Mouse (Mus musculus): ENCODE data around the gene Hyls1. TPM values are rescaled to one million over a fixed set of nuclear protein-coding genes. Genes with fewer than 3 reads are reported as not detected.

The Hyls1 gene
- polyA plus RNA-seq, 1 experiment: 5.1 TPM

DNA sequence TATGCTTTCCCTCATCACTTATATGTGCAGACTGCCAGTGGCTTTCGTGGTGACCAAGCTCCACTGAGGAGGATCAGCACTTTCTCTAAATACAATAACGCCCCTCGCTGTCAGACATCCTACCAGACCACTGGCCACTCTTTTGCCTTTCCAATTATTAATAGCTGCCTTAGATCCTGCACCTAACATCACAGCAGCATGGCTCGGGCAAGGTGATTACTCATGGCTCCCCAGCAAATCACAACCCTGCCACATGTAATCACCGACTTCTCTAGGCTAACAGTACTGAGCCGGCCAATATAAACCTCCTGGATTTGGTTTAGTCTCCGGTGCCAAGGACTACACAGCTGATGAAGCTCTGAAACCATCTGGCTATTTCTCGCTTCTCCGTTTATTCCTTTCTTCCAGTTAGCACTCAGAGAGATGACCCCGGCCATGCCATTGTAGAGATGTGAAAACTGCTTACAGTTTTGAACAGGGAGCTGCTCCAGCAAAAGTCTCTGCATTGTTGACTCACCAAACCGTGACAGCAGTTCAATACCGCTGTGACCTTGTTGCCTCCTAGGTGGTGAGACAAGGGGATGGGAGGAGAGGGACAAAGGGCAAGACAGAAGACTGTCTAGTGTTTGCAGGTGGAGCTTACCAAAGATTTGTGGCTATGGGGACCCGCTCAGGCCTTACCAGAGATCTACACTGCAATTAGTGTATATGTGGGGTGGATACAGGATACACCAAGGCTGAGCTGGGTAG is 31.0 kb downstream of the Hyls1 start:
- Histone ChIP-seq H3K27me3 (ENCODE audit: control insufficient read depth, insufficient read depth, insufficient read length) (no peaks in the 10 kb centered on the region), H3ac (ENCODE audit: control insufficient read depth, insufficient read length) (no peak overlapping the region), H3K79me2 (ENCODE audit: control insufficient read depth, insufficient read depth) (no peaks in the 10 kb centered on the region), H3K4me2 (ENCODE audit: low read depth) (no peak overlapping the region), H3K36me3 (ENCODE audit: control insufficient read depth, insufficient read depth) (no peaks in the 10 kb centered on the region), H3K4me3 (no peak overlapping the region)
- TF ChIP-seq POLR2AphosphoS2 (IDR thresholded peaks at IDR 0.05; ENCODE audit: insufficient read length, low read depth): no peak
- no peak for TF ChIP-seq MYOG (IDR thresholded peaks at IDR 0.05; ENCODE audit: control insufficient read depth in 1 of 3, insufficient read depth in 1 of 3, insufficient read length in 2 of 3, low read depth in 2 of 3)
- TF ChIP-seq MYOD1 (IDR thresholded peaks at IDR 0.05; ENCODE audit: control insufficient read depth in 1 of 3, insufficient read length in 2 of 3, low read depth in 2 of 3): no peak
- no peak for TF ChIP-seq SRF (IDR thresholded peaks at IDR 0.05; ENCODE audit: control insufficient read depth, insufficient read length, low read depth)
- no peak for TF ChIP-seq MAX (IDR thresholded peaks at IDR 0.05; ENCODE audit: low read depth)
- no peak for TF ChIP-seq USF1 (IDR thresholded peaks at IDR 0.05; ENCODE audit: low read depth)
- no peak for TF ChIP-seq TCF12 (IDR thresholded peaks at IDR 0.05; ENCODE audit: insufficient read depth, poor library complexity, severe bottlenecking)
- TF ChIP-seq TCF3 (IDR thresholded peaks at IDR 0.05; ENCODE audit: insufficient read length, low read depth): no peak
- no peak for TF ChIP-seq REST (IDR thresholded peaks at IDR 0.05; ENCODE audit: insufficient read depth, insufficient read length)
- no peak for TF ChIP-seq POLR2A (IDR thresholded peaks at IDR 0.05; ENCODE audit: insufficient read length, low read depth)

DNA sequence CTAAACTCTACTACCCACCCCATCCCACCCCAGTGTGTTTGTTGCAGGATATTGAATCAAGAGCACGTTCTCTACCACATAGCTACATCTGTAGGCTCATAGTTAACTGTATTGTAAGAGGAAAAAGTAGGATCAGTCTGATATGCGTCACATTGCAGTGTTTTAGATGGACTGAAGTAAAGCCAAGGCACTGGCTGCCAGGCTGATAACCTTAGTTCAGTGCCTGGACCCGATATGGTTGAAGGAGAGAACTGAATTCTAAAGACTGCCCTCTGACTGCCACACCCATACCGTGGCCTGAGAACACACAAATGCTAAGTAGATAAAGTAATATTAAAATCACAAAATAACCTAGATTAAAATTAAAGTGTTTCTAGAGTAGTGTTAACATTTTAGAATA is 34.3 kb downstream of the Hyls1 start:
- no peak overlapping the region for H3K4me3 ChIP-seq
- TF ChIP-seq MAX (IDR thresholded peaks at IDR 0.05; ENCODE audit: low read depth) (no peak), MYOG (IDR thresholded peaks at IDR 0.05; ENCODE audit: control insufficient read depth in 1 of 3, insufficient read depth in 1 of 3, insufficient read length in 2 of 3, low read depth in 2 of 3) (no peak), E2F4 (IDR thresholded peaks at IDR 0.05; ENCODE audit: insufficient read depth) (no peak), POLR2A (IDR thresholded peaks at IDR 0.05; ENCODE audit: insufficient read length, low read depth) (no peak), CEBPB (IDR thresholded peaks at IDR 0.05; ENCODE audit: insufficient read depth, poor library complexity, severe bottlenecking) (no peak), USF1 (IDR thresholded peaks at IDR 0.05; ENCODE audit: low read depth) (no peak), POLR2AphosphoS2 (IDR thresholded peaks at IDR 0.05; ENCODE audit: insufficient read length, low read depth) (no peak), TCF12 (IDR thresholded peaks at IDR 0.05; ENCODE audit: insufficient read depth, poor library complexity, severe bottlenecking) (no peak)

DNA sequence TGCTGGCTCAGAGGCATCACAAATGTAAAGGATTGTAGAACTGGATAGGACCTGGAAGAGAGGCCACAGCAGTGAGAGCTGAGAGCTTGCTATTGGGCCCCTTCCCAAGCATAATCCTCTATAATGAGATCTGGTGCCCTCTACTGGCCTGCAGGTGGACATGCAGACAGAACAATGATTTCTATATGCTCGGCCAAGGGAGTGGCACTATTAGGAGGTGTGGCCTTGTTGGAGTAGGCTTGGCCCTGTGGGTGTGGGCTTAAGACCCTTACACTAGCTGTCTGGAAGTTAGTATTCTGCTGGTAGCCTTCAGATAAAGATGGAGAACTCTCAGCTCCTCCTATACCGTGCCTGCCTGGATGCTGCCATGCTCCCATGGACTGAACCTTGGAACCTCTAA is 35.1 kb downstream of the Hyls1 start:
- Histone ChIP-seq H3K36me3 (ENCODE audit: control insufficient read depth, insufficient read depth) (no peaks in the 10 kb centered on the region), H3K27me3 (ENCODE audit: control insufficient read depth, insufficient read depth, insufficient read length) (no peaks in the 10 kb centered on the region), H3ac (ENCODE audit: control insufficient read depth, insufficient read length) (no peak overlapping the region), H3K4me3 (no peak overlapping the region), H3K4me2 (ENCODE audit: low read depth) (no peak overlapping the region), H3K79me2 (ENCODE audit: control insufficient read depth, insufficient read depth) (no peaks in the 10 kb centered on the region)
- TF ChIP-seq POLR2A (IDR thresholded peaks at IDR 0.05; ENCODE audit: insufficient read length, low read depth) (no peak), REST (IDR thresholded peaks at IDR 0.05; ENCODE audit: insufficient read depth, insufficient read length) (no peak), MYOD1 (IDR thresholded peaks at IDR 0.05; ENCODE audit: control insufficient read depth in 1 of 3, insufficient read length in 2 of 3, low read depth in 2 of 3) (no peak), TCF12 (IDR thresholded peaks at IDR 0.05; ENCODE audit: insufficient read depth, poor library complexity, severe bottlenecking) (no peak), E2F4 (IDR thresholded peaks at IDR 0.05; ENCODE audit: insufficient read depth) (no peak), MAX (IDR thresholded peaks at IDR 0.05; ENCODE audit: low read depth) (no peak), SRF (IDR thresholded peaks at IDR 0.05; ENCODE audit: control insufficient read depth, insufficient read length, low read depth) (no peak), TCF3 (IDR thresholded peaks at IDR 0.05; ENCODE audit: insufficient read length, low read depth) (no peak)

More for the DNA sequence above, 34.3 kb downstream of the Hyls1 start:
- Histone ChIP-seq H3K27me3 (ENCODE audit: control insufficient read depth, insufficient read depth, insufficient read length) (no peaks in the 10 kb centered on the region), H3K36me3 (ENCODE audit: control insufficient read depth, insufficient read depth) (no peaks in the 10 kb centered on the region), H3K79me2 (ENCODE audit: control insufficient read depth, insufficient read depth) (no peaks in the 10 kb centered on the region), H3ac (ENCODE audit: control insufficient read depth, insufficient read length) (no peak overlapping the region), H3K4me2 (ENCODE audit: low read depth) (no peak overlapping the region)

DNA sequence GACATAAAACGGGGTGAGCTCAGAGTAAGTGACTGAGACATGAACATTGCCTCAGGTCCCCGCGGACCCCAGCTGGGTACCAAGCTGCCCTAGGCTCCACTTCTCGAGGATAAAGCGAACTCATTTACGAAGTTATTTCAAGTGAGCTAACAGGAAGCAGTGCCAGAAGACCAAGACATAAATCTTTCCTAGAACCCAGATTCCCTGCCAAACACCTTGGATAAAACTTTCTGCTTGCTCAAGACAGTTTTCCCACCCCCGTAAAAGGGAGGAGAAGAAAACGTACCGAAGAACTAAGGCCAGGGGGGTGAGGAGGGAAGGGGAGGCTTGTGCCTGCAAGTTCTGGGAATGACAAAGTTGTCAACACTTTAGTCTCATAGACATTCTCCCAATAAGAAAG is 36.9 kb downstream of the Hyls1 start:
- Histone ChIP-seq H3K4me2 (ENCODE audit: low read depth) (no peak overlapping the region), H3K79me2 (ENCODE audit: control insufficient read depth, insufficient read depth) (no peaks in the 10 kb centered on the region), H3K36me3 (ENCODE audit: control insufficient read depth, insufficient read depth) (no peaks in the 10 kb centered on the region), H3K4me3 (no peak overlapping the region), H3ac (ENCODE audit: control insufficient read depth, insufficient read length) (no peak overlapping the region), H3K27me3 (ENCODE audit: control insufficient read depth, insufficient read depth, insufficient read length) (no peaks in the 10 kb centered on the region)
- TF ChIP-seq MYOD1 (IDR thresholded peaks at IDR 0.05; ENCODE audit: control insufficient read depth in 1 of 3, insufficient read length in 2 of 3, low read depth in 2 of 3) (no peak), E2F4 (IDR thresholded peaks at IDR 0.05; ENCODE audit: insufficient read depth) (no peak), MYOG (IDR thresholded peaks at IDR 0.05; ENCODE audit: control insufficient read depth in 1 of 3, insufficient read depth in 1 of 3, insufficient read length in 2 of 3, low read depth in 2 of 3) (no peak), USF1 (IDR thresholded peaks at IDR 0.05; ENCODE audit: low read depth) (no peak), TCF3 (IDR thresholded peaks at IDR 0.05; ENCODE audit: insufficient read length, low read depth) (no peak), TCF12 (IDR thresholded peaks at IDR 0.05; ENCODE audit: insufficient read depth, poor library complexity, severe bottlenecking) (no peak), CEBPB (IDR thresholded peaks at IDR 0.05; ENCODE audit: insufficient read depth, poor library complexity, severe bottlenecking) (no peak), MAX (IDR thresholded peaks at IDR 0.05; ENCODE audit: low read depth) (no peak), SRF (IDR thresholded peaks at IDR 0.05; ENCODE audit: control insufficient read depth, insufficient read length, low read depth) (no peak), REST (IDR thresholded peaks at IDR 0.05; ENCODE audit: insufficient read depth, insufficient read length) (no peak)

DNA sequence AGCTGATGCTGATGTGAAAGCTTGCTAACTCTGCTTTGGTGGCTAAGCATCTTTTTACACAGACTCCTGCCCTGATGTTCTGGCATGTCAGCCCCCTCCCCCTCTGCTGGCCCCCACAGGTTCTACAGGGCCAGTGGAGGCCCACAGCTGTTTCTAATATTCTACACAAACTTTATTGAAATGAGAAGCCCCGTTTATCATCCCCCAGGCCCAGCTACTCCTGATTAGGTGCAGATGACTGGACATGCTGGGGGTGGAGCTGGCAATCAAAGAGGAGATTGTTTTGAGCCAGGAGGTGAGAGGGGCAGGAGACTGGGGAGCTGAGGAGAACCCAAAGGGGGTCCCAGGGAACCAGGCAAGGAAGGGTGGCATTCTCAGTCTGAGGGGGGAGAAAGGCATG is 40.4 kb downstream of the Hyls1 start:
- H3K27me3 ChIP-seq (ENCODE audit: control insufficient read depth, insufficient read depth, insufficient read length): no peaks in the 10 kb centered on the region
- no peak overlapping the region for H3ac ChIP-seq (ENCODE audit: control insufficient read depth, insufficient read length)
- TF ChIP-seq REST (IDR thresholded peaks at IDR 0.05; ENCODE audit: insufficient read depth, insufficient read length): no peak
- TF ChIP-seq TCF3 (IDR thresholded peaks at IDR 0.05; ENCODE audit: insufficient read length, low read depth): no peak
- TF ChIP-seq USF1 (IDR thresholded peaks at IDR 0.05; ENCODE audit: low read depth): no peak
- TF ChIP-seq MYOG (IDR thresholded peaks at IDR 0.05; ENCODE audit: control insufficient read depth in 1 of 3, insufficient read depth in 1 of 3, insufficient read length in 2 of 3, low read depth in 2 of 3): no peak
- no peak for TF ChIP-seq MYOD1 (IDR thresholded peaks at IDR 0.05; ENCODE audit: control insufficient read depth in 1 of 3, insufficient read length in 2 of 3, low read depth in 2 of 3)
- no peak for TF ChIP-seq CEBPB (IDR thresholded peaks at IDR 0.05; ENCODE audit: insufficient read depth, poor library complexity, severe bottlenecking)
- no peak for TF ChIP-seq SRF (IDR thresholded peaks at IDR 0.05; ENCODE audit: control insufficient read depth, insufficient read length, low read depth)
- TF ChIP-seq POLR2AphosphoS2 (IDR thresholded peaks at IDR 0.05; ENCODE audit: insufficient read length, low read depth): no peak
- H3K4me3 ChIP-seq: no peak overlapping the region
- H3K79me2 ChIP-seq (ENCODE audit: control insufficient read depth, insufficient read depth): no peaks in the 10 kb centered on the region
- no peak overlapping the region for H3K4me2 ChIP-seq (ENCODE audit: low read depth)
- H3K36me3 ChIP-seq (ENCODE audit: control insufficient read depth, insufficient read depth): no peaks in the 10 kb centered on the region
